Comparison of ENCODE assay signal across 9 mouse cellular contexts in the genomic region with DNA sequence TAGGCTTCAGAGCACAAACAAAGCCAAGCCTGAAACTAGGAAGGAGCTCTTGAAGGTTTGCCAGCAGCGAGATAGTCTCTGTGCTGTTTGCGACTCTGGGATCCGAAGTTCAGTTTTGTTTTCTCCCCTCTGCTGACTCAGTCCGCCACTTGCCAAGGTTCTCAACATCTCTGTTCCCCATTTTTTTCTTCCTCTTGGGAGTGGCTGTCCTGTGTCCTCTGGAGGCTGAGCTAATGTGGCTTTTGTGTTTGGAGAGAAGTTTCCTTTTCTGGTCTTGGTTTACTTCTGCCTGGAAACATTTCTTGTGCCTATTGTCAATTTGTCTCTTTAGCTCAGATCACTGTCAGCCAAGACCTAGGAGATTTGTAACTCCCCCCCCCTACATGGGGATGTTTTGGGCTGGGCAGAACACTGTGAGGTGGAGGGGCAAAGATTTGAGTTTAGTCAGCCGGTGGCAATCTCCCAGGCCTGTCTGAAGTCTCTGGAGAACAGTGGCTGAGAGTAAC.
DNase-seq lines count a peak whose midpoint lies in the region; ATAC-seq lines count a peak whose summit lies in the region.
"Had no signal": no experiment of that assay in that cellular context is flagged by ENCODE, and none has a peak within 500 bp of the region (broad histone marks: within the 10 kb centered on the region; RNA-seq: fewer than 3 reads in every experiment).

No protein-coding gene starts in this region.

- no peaks in the 10 kb centered on the region for H3K9me3 ChIP-seq in embryonic facial prominence, embryonic 13.5 days
- no peaks in the 10 kb centered on the region for H3K9me3 ChIP-seq in embryonic facial prominence, embryonic 10.5 days
- H3K9me3 ChIP-seq: neural tube, embryonic 12.5 days had no signal

- peaks cover 52% of the 10 kb centered on the region for H3K36me3 ChIP-seq in embryonic facial prominence, embryonic 13.5 days
- peaks cover 46% of the 10 kb centered on the region for H3K36me3 ChIP-seq in embryonic facial prominence, embryonic 10.5 days (replicated peaks)

- ATAC-seq in embryonic facial prominence, embryonic 13.5 days (ENCODE audit: insufficient number of reproducible peaks, insufficient read depth, low FRiP score, low TSS enrichment, low read depth) = no peak

- 0 out of 2 replicates have a peak overlapping the region, but pooled peaks have one; percentile 39 for H3K27ac ChIP-seq in embryonic facial prominence, embryonic 13.5 days
- no peak overlapping the region for H3K27ac ChIP-seq in embryonic facial prominence, embryonic 10.5 days (replicated peaks)
- H3K27ac ChIP-seq: neural tube, embryonic 12.5 days had no signal

- no peak overlapping the region for H3K4me3 ChIP-seq in embryonic facial prominence, embryonic 13.5 days
- H3K4me3 ChIP-seq in embryonic facial prominence, embryonic 10.5 days = no peak overlapping the region
- H3K4me3 ChIP-seq: neural tube, embryonic 12.5 days had no signal

- intact Hi-C loops in gastrocnemius, postnatal 14 days (cut with DNase I; ENCODE audit: low total_unique reads) = no loop called here
- intact Hi-C loops in left cerebral cortex, postnatal 36 days (cut with DNase I) = no loop called here

- WGBS in embryonic facial prominence, embryonic 13.5 days = 66% methylated on average over 5 of the region's 5 CpGs
- 78% methylated on average over 5 of the region's 5 CpGs for WGBS in embryonic facial prominence, embryonic 10.5 days

- H3K9ac ChIP-seq in embryonic facial prominence, embryonic 13.5 days = no peak overlapping the region
- H3K9ac ChIP-seq: neural tube, embryonic 12.5 days had no signal

- peaks cover 5% of the 10 kb centered on the region; the same call in 1 of the 2 replicates for H3K4me1 ChIP-seq in embryonic facial prominence, embryonic 13.5 days
- H3K4me1 ChIP-seq in embryonic facial prominence, embryonic 10.5 days = peaks cover 6% of the 10 kb centered on the region; the same call in 1 of the 2 replicates
- H3K4me1 ChIP-seq: neural tube, embryonic 12.5 days had no signal

- H3K27me3 ChIP-seq in embryonic facial prominence, embryonic 13.5 days = no peaks in the 10 kb centered on the region
- H3K27me3 ChIP-seq in embryonic facial prominence, embryonic 10.5 days (replicated peaks; ENCODE audit: low read depth, poor library complexity, severe bottlenecking) = no peaks in the 10 kb centered on the region
- H3K27me3 ChIP-seq: neural tube, embryonic 12.5 days had no signal

- no peak overlapping the region for H3K4me2 ChIP-seq in embryonic facial prominence, embryonic 13.5 days
- H3K4me2 ChIP-seq: neural tube, embryonic 12.5 days had no signal

- DNase-seq in embryonic facial prominence, embryonic 10.5 days (ENCODE audit: low spot score) = no peak
- peak; percentile 89 for DNase-seq in 3T3-L1 (ENCODE audit: low read depth, low spot score)
- peak; percentile 64 for DNase-seq in gastrocnemius, postnatal 14 days
- DNase-seq in kidney, adult 18-20 months = peak; percentile 80
- DNase-seq in lung, postnatal 10 days = peak; percentile 85
- no peak for DNase-seq in spleen, postnatal 10 days (ENCODE audit: low spot score in 2 of 2)
- DNase-seq in left cerebral cortex, postnatal 36 days (ENCODE audit: low spot score in 2 of 2) = no peak

Comparison
In these comparisons a context has a peak if more than half of its experiments do, and no peak if none do; other contexts are left out.
1. DNase-seq: peak in 3T3-L1 (single experiment), gastrocnemius, postnatal 14 days (single experiment), kidney, adult 18-20 months (single experiment) and lung, postnatal 10 days (single experiment); none in embryonic facial prominence, embryonic 10.5 days (single experiment), spleen, postnatal 10 days (0 of 2) and left cerebral cortex, postnatal 36 days (0 of 2).